In the genomic region with DNA sequence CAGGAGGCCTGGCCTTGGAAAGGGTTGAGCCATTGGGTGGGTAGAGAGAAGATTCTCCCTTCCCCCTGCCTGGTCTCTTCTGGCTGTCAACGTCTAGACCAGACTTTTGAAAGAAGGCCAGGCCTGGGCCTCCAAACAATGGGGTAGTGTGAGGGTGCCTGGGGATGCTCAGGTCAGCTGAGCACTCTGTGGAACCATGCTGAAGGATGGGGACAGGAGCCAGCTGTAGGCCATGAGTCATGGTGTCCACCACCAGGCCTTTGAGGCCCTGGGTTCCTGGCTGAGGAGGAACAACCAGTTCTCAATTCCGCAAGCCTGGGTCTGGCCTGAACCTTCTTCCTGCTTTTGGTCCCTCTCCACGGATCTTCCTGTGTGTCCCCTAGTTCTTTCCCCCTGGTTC, we compare ENCODE assay signal across 11 mouse cellular contexts. TPM values are rescaled to one million over a fixed set of nuclear protein-coding genes. Genes with fewer than 3 reads are reported as not detected.
DNase-seq lines count a peak whose midpoint lies in the region; ATAC-seq and TF ChIP-seq lines count a peak whose summit lies in the region.
"Had no signal": no experiment of that assay in that cellular context is flagged by ENCODE, and none has a peak within 500 bp of the region (broad histone marks: within the 10 kb centered on the region; RNA-seq: fewer than 3 reads in every experiment).

No protein-coding gene starts in this region.

- no peaks in the 10 kb centered on the region for H3K9me3 ChIP-seq in lung, postnatal 0 days (ENCODE audit: low read length)
- H3K9me3 ChIP-seq in heart, embryonic 16.5 days (replicated peaks; ENCODE audit: control insufficient read depth, low read length) = no peaks in the 10 kb centered on the region
- H3K9me3 ChIP-seq: limb, embryonic 15.5 days had no signal

- H3K4me3 ChIP-seq in lung, postnatal 0 days (ENCODE audit: low read depth, low read length) = no peak overlapping the region
- no peak overlapping the region for H3K4me3 ChIP-seq in heart, embryonic 16.5 days (ENCODE audit: low read length)
- H3K4me3 ChIP-seq in myocyte = no peak overlapping the region
- H3K4me3 ChIP-seq: limb, embryonic 15.5 days had no signal

- no peak overlapping the region for H3K27ac ChIP-seq in lung, postnatal 0 days (ENCODE audit: low read length)
- H3K27ac ChIP-seq in heart, embryonic 16.5 days (ENCODE audit: low read length) = peak overlapping the region; percentile 3; the same call in 1 of the 2 replicates
- H3K27ac ChIP-seq: limb, embryonic 15.5 days had no signal

- H3K27me3 ChIP-seq in lung, postnatal 0 days (replicated peaks; ENCODE audit: insufficient read depth, low read length) = no peaks in the 10 kb centered on the region
- no peaks in the 10 kb centered on the region for H3K27me3 ChIP-seq in heart, embryonic 16.5 days (ENCODE audit: control insufficient read depth, insufficient read depth, low read length)
- H3K27me3 ChIP-seq in myocyte (ENCODE audit: control insufficient read depth, insufficient read depth, insufficient read length) = no peaks in the 10 kb centered on the region
- H3K27me3 ChIP-seq: limb, embryonic 15.5 days had no signal

- TF ChIP-seq EP300 in lung, postnatal 0 days (IDR thresholded peaks at IDR 0.05) = no peak

- no peaks in the 10 kb centered on the region for H3K36me3 ChIP-seq in lung, postnatal 0 days (ENCODE audit: insufficient read depth, low read length)
- H3K36me3 ChIP-seq in heart, embryonic 16.5 days (ENCODE audit: control insufficient read depth, insufficient read depth) = no peaks in the 10 kb centered on the region
- no peaks in the 10 kb centered on the region for H3K36me3 ChIP-seq in myocyte (ENCODE audit: control insufficient read depth, insufficient read depth)
- H3K36me3 ChIP-seq: limb, embryonic 15.5 days had no signal

- WGBS in lung, postnatal 0 days = 60% methylated on average over 3 of the region's 3 CpGs
- WGBS in heart, embryonic 16.5 days = 45% methylated on average over 3 of the region's 3 CpGs

- DNase-seq in adrenal gland, postnatal 36 days = peak; percentile 54 to 56
- no peak for DNase-seq in adrenal gland, postnatal 10 days
- DNase-seq in lung, postnatal 0 days (ENCODE audit: low spot score) = no peak
- no peak for DNase-seq in lung, postnatal 14 days
- DNase-seq in cerebellum, postnatal 36 days = no peak
- no peak for DNase-seq in spleen, postnatal 36 days (ENCODE audit: low spot score in 2 of 2)
- DNase-seq: thymus, postnatal 36 days had no signal

- peak; percentile 49 for ATAC-seq in lung, postnatal 0 days
- peak; percentile 53 for ATAC-seq in heart, embryonic 16.5 days (replicated peaks; ENCODE audit: extremely low read depth, insufficient read depth, low FRiP score)
- ATAC-seq: intestine, embryonic 16.5 days had no signal

- peaks cover 34% of the 10 kb centered on the region for H3K79me2 ChIP-seq in myocyte (ENCODE audit: control insufficient read depth, insufficient read depth)

- no peaks in the 10 kb centered on the region for H3K4me1 ChIP-seq in lung, postnatal 0 days (ENCODE audit: insufficient read depth, low read depth, low read length)
- no peaks in the 10 kb centered on the region; the same call in 1 of the 2 replicates for H3K4me1 ChIP-seq in heart, embryonic 16.5 days (ENCODE audit: control insufficient read depth, insufficient read depth, low read length)

- TF ChIP-seq POLR2A in myocyte (IDR thresholded peaks at IDR 0.05; ENCODE audit: insufficient read length, low read depth) = no peak

- no peak overlapping the region for H3K4me2 ChIP-seq in lung, postnatal 0 days (replicated peaks; ENCODE audit: low read depth, low read length)
- no peak overlapping the region for H3K4me2 ChIP-seq in heart, embryonic 16.5 days (ENCODE audit: low read depth, low read length)
- H3K4me2 ChIP-seq in myocyte (ENCODE audit: low read depth) = peak overlapping the region; percentile 56
- H3K4me2 ChIP-seq: limb, embryonic 15.5 days had no signal

- no peak overlapping the region for H3K9ac ChIP-seq in lung, postnatal 0 days (replicated peaks; ENCODE audit: low read depth)
- no peak overlapping the region for H3K9ac ChIP-seq in heart, embryonic 16.5 days (ENCODE audit: low read length)
- H3K9ac ChIP-seq: limb, embryonic 15.5 days had no signal

- H3ac ChIP-seq in myocyte (ENCODE audit: control insufficient read depth, insufficient read length) = no peak overlapping the region

- TF ChIP-seq CTCF in lung, postnatal 0 days (IDR thresholded peaks at IDR 0.05) = no peak

TF ChIP-seq in myocyte, 11 proteins besides CTCF, POLR2A, EP300 and RAD21:
- no peak for TF ChIP-seq TCF12 (IDR thresholded peaks at IDR 0.05; ENCODE audit: insufficient read depth, poor library complexity, severe bottlenecking)
- TF ChIP-seq REST (IDR thresholded peaks at IDR 0.05; ENCODE audit: insufficient read depth, insufficient read length) = no peak
- peak; percentile 37 for TF ChIP-seq TCF3 (IDR thresholded peaks at IDR 0.05; ENCODE audit: insufficient read length, low read depth)
- TF ChIP-seq POLR2AphosphoS2 (IDR thresholded peaks at IDR 0.05; ENCODE audit: insufficient read length, low read depth) = no peak
- no peak for TF ChIP-seq E2F4 (IDR thresholded peaks at IDR 0.05; ENCODE audit: insufficient read depth)
- TF ChIP-seq MYOD1 (IDR thresholded peaks at IDR 0.05; ENCODE audit: control insufficient read depth in 1 of 3, insufficient read length in 2 of 3, low read depth in 2 of 3) = peak in 2 of 3 experiments; percentile 83 to 88
- no peak for TF ChIP-seq MAX (IDR thresholded peaks at IDR 0.05; ENCODE audit: low read depth)
- TF ChIP-seq USF1 (IDR thresholded peaks at IDR 0.05; ENCODE audit: low read depth) = peak; percentile 46
- no peak for TF ChIP-seq CEBPB (IDR thresholded peaks at IDR 0.05; ENCODE audit: insufficient read depth, poor library complexity, severe bottlenecking)
- TF ChIP-seq SRF (IDR thresholded peaks at IDR 0.05; ENCODE audit: control insufficient read depth, insufficient read length, low read depth) = no peak
- TF ChIP-seq MYOG (IDR thresholded peaks at IDR 0.05; ENCODE audit: control insufficient read depth in 1 of 3, insufficient read depth in 1 of 3, insufficient read length in 2 of 3, low read depth in 2 of 3) = peak in 1 of 3 experiments; percentile 83

RNA-seq across cellular contexts. Expression of a gene that starts 8.2 kb away (rescaled TPM):
- 10 to 100 TPM; 15.4 to 17.3 TPM for total RNA-seq in adrenal gland, postnatal 36 days (2021)
- total RNA-seq in adrenal gland, postnatal 10 days (2021) = 1 to 10 TPM; 5.9 to 7.0 TPM
- polyA plus RNA-seq in lung, postnatal 0 days (2015; fragmentation: Nextera tagmentation; extraction: Ambion mirVana) = 7.7 and 9.2 TPM in 2 replicates
- polyA plus RNA-seq in heart, embryonic 16.5 days (2015; fragmentation: Nextera tagmentation; extraction: Ambion mirVana) = 3.9 and 4.6 TPM in 2 replicates
- polyA plus RNA-seq in myocyte (2012; fragmentation: generic; extraction: Trizol) = 14.3 TPM

RNA-seq across cellular contexts. Expression of a gene that starts 20.0 kb away (rescaled TPM):
- total RNA-seq in adrenal gland, postnatal 36 days (2021) = 10 to 100 TPM; 15.0 to 16.8 TPM
- 10 to 100 TPM; 10.6 to 16.1 TPM for total RNA-seq in adrenal gland, postnatal 10 days (2021)
- 23.3 and 24.2 TPM in 2 replicates for polyA plus RNA-seq in lung, postnatal 0 days (2015; fragmentation: Nextera tagmentation; extraction: Ambion mirVana)
- polyA plus RNA-seq in heart, embryonic 16.5 days (2015; fragmentation: Nextera tagmentation; extraction: Ambion mirVana) = 18.2 and 19.5 TPM in 2 replicates
- 10.6 TPM for polyA plus RNA-seq in myocyte (2012; fragmentation: generic; extraction: Trizol)

RNA-seq across cellular contexts. Expression of a gene that starts 39.6 kb away (rescaled TPM):
- total RNA-seq in adrenal gland, postnatal 36 days (2021) = 100 to 1,000 TPM; 141 to 156 TPM
- 100 to 1,000 TPM; 135 to 182 TPM for total RNA-seq in adrenal gland, postnatal 10 days (2021)
- 135 and 145 TPM in 2 replicates for polyA plus RNA-seq in lung, postnatal 0 days (2015; fragmentation: Nextera tagmentation; extraction: Ambion mirVana)
- 158 and 160 TPM in 2 replicates for polyA plus RNA-seq in heart, embryonic 16.5 days (2015; fragmentation: Nextera tagmentation; extraction: Ambion mirVana)
- 160 TPM for polyA plus RNA-seq in myocyte (2012; fragmentation: generic; extraction: Trizol)

Comparison
In these comparisons a context has a peak if more than half of its experiments do, and no peak if none do; other contexts are left out.
1. DNase-seq: peak in adrenal gland, postnatal 36 days (2 of 2); none in adrenal gland, postnatal 10 days (single experiment), lung, postnatal 0 days (single experiment), lung, postnatal 14 days (single experiment), cerebellum, postnatal 36 days (0 of 2) and spleen, postnatal 36 days (0 of 2).